Mouse (Mus musculus) forebrain, embryonic 10.5 days (tissue): Measurements from ENCODE around the gene Fat3. TPM values are rescaled to one million over a fixed set of nuclear protein-coding genes. Genes with fewer than 3 reads are reported as not detected.

Source experiments
- DNase-seq: peaks from one replicate; pipeline ENCODE4 v3.0.0-alpha.2; 2017; ENCODE audit warnings: low spot score; ENCODE audit errors: extremely low spot score
- H3K27ac ChIP-seq: fragments of 300-500 bp; sonication (generic); 2 replicates; pipeline ENCODE4 v1.5.1; 2016; ENCODE audit warnings: mild to moderate bottlenecking
- H3K27me3 ChIP-seq: fragments of 300-500 bp; sonication (generic); 2 replicates; pipeline ENCODE4 v1.6.1; 2016; ENCODE audit warnings: mild to moderate bottlenecking; ENCODE audit not compliant: poor library complexity, severe bottlenecking
- H3K36me3 ChIP-seq: fragments of 300-500 bp; sonication (generic); replicated peaks from 2 replicates; pipeline ENCODE4 v1.6.1; 2016; ENCODE audit warnings: mild to moderate bottlenecking, moderate library complexity
- H3K4me1 ChIP-seq: fragments of 300-500 bp; sonication (generic); 2 replicates; pipeline ENCODE4 v1.6.1; 2016
- H3K4me3 ChIP-seq: fragments of 300-500 bp; sonication (generic); 2 replicates; pipeline ENCODE4 v1.5.1; 2016; ENCODE audit warnings: mild to moderate bottlenecking, moderate library complexity
- H3K9me3 ChIP-seq: fragments of 300-500 bp; sonication (generic); 2 replicates; pipeline ENCODE4 v1.6.1; 2016; ENCODE audit warnings: mild to moderate bottlenecking, moderate library complexity
- WGBS: fragments of 180-500 bp; shearing (Covaris S2); methylation state at CpG from one replicate; pipeline ENCODE4 v1.1.7; 2016; 5-methylcytosine and 5-hydroxymethylcytosine counted together
- polyA plus RNA-seq: library from polyadenylated mRNA; unstranded; fragments of >200 nt; fragmentation: Nextera tagmentation; extraction: Ambion mirVana; gene quantifications from 2 replicates; pipeline ENCODE4 v1.2.1, GENCODE M21; 2016

The Fat3 gene
- polyA plus RNA-seq, 1 experiment from 2014 or later: 5.2 TPM

DNA sequence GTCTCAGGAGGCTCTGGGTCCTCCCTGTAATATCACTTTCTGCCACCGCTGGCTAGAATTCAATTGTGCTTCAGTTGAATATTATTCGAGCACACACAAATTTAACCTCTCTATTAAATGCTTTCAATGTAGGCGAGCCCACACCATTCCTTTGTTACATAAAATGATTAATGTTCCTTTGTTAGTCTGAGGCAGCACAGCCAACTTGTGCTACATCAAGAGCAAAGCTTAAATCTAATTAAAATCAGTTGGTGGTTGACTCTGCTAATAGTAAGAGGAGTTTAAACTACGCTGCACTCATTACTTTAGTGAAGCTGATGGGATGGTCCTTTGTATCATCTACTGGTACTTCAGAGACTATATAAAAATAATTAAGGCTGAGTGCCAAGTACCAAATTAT lies 506.9 kb downstream of the Fat3 start:
- Histone ChIP-seq H3K4me1 (peaks cover 3% of the 10 kb centered on the region; the same call in 1 of the 2 replicates), H3K27ac (no peak overlapping the region), H3K4me3 (no peak overlapping the region), H3K9me3 (no peaks in the 10 kb centered on the region), H3K27me3 (no peaks in the 10 kb centered on the region), H3K36me3 (peaks cover 39% of the 10 kb centered on the region)
- no peak for DNase-seq
- WGBS: 77% methylated on average over 4 of the region's 4 CpGs

DNA sequence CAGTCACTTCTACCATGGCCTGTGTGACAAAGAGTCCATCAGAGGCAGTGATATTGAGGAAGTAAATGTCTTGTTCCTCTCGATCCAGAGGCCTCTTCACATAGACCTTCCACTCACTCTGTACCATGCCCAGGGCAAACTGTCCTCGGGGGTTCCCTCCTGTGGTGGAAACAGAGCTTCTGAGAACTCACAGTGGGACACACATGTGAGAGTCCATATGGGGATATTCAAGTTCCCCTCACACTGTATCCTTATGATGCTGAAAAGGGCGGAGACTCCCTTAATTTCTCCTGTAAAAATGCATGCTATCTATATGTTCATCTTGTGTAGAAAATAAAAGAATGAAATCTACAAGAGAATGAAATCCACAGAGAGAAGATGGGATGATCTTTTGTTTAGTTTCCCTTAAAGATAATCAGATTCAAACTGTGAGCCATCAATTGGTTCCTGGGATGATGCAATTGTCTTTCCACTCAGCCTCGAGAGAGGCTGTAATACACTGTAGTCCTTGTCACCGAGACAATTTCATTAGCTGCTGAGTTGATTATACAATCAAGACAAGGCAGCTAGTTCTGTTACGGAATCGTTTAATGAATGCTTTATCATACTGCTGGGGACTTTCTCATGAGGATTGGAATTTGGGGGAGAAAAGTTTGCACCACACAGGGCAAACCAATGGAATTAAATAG lies 508.8 kb downstream of the Fat3 start:
- Histone ChIP-seq H3K36me3 (peaks cover 23% of the 10 kb centered on the region), H3K4me1 (peaks cover 3% of the 10 kb centered on the region; the same call in 1 of the 2 replicates), H3K4me3 (no peak overlapping the region), H3K9me3 (no peaks in the 10 kb centered on the region), H3K27me3 (no peaks in the 10 kb centered on the region), H3K27ac (no peak overlapping the region)
- DNase-seq: no peak
- WGBS: 71% methylated on average over 7 of the region's 7 CpGs

GRCm38 (mm10) chr9:15978317-15978716 lies 522.8 kb downstream of the Fat3 start:
- 88% methylated on average over 14 of the region's 14 CpGs for WGBS

DNA sequence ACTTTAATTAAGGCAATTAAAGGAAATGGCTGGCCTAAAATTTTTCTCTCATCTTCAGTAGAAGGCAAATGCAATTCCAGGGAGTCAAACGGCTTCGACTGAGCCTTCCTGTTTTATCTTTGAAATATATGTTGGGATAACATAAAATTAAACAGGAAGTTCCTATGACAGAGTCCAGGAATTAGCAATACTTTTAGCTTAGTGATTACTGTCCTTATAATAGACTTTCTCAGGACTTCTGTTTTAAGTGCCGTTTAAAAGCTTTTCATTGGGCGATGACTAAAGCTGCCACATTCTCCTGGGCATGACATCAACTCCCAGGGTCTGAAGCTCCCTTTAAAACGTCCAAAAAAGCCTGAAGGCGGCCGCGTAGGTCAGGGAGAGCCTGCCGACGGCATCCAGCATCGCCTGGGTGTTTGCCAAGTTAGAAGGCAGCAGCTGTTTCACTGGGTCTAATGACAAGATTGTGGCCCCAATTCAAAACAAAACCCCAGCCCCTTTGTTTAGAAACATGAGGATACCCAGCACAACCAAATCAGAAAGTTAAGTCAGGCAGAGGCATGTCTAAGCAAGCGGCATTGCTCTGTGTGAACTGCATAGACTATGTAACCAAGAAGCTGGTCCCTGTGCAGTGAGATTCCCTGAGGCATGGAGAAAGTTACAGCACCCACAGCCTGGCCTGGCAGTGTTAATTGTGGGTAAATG lies 524.0 kb downstream of the Fat3 start:
- DNase-seq: no peak
- no peak overlapping the region for H3K4me3 ChIP-seq
- WGBS: 76% methylated on average over 12 of the region's 12 CpGs
- 0 out of 2 replicates have a peak, but pooled peaks cover 4% of the 10 kb centered on the region for H3K4me1 ChIP-seq
- H3K36me3 ChIP-seq: no peaks in the 10 kb centered on the region
- no peaks in the 10 kb centered on the region for H3K27me3 ChIP-seq
- no peak overlapping the region for H3K27ac ChIP-seq
- no peaks in the 10 kb centered on the region for H3K9me3 ChIP-seq

More at GRCm38 (mm10) chr9:15978317-15978716, 522.8 kb downstream of the Fat3 start:
- no peaks in the 10 kb centered on the region for H3K27me3 ChIP-seq
- no peak overlapping the region for H3K4me3 ChIP-seq
- no peak overlapping the region for H3K27ac ChIP-seq
- H3K36me3 ChIP-seq: no peaks in the 10 kb centered on the region
- H3K4me1 ChIP-seq: 0 out of 2 replicates have a peak, but pooled peaks cover 4% of the 10 kb centered on the region
- no peaks in the 10 kb centered on the region for H3K9me3 ChIP-seq
- DNase-seq: no peak

DNA sequence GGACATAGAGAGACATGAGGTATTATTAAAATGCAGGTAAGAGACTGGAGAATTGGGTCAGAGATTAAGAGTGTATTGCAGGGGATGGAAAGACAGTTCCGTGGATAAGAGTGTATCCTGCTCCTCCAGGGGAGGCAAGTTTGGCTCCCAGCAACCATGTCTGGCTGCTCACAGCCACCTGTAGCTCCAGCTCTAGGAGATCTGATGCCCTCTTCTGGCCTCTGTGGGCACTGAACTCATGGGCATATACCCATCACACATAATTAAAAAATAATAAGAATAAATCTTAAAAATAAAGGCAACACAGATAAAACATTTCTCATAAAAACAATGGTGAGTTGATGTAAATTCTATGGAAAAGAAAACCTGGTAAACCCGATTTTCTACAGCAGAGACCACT lies 525.1 kb downstream of the Fat3 start:
- no peaks in the 10 kb centered on the region for H3K9me3 ChIP-seq
- H3K4me1 ChIP-seq: 0 out of 2 replicates have a peak, but pooled peaks cover 4% of the 10 kb centered on the region
- WGBS: 87% methylated on average over 2 of the region's 2 CpGs
- DNase-seq: no peak
- no peaks in the 10 kb centered on the region for H3K36me3 ChIP-seq
- no peak overlapping the region for H3K4me3 ChIP-seq
- H3K27ac ChIP-seq: no peak overlapping the region
- no peaks in the 10 kb centered on the region for H3K27me3 ChIP-seq

DNA sequence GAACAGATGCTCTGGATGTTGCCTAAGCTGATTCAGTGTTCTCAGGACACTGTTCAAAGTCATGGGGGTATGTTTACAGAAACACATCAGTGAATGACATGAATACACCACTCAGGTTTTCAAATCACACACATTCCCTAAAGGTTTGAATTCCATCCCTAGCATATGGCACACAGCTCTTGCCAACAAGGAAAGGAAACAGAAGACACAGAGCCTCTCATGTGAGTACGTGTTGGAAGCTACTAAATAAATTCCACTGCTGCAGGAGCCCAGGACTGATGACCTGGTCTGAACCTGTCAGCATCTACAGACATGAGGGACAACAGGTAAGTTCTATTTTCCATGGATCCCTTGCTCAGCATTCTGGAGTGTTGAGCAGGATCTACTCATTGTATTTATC lies 528.9 kb downstream of the Fat3 start:
- WGBS: 80% methylated on average over 1 of the region's 1 CpGs
- H3K36me3 ChIP-seq: peaks cover 14% of the 10 kb centered on the region; the same call in 1 of the 2 replicates

DNA sequence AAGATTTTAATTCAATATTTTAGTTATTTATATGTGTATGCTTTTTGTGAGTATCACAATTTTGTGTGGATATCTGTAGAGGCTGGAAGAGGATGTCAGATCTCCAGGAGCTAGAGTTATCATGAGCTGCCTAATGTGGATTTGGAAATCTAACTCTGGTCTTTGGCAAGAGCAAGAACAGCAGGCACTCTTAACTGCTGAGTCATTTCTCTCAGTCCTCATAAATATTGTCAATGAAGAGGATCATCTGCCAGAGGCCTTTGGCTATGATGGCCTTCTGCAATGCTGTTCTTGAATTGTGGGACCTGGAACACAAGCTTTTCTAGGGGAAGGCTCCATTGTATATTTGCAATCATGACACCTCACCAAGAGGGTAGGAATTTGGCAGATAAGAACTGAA lies 529.7 kb downstream of the Fat3 start:
- no peak for DNase-seq
- H3K36me3 ChIP-seq: peaks cover 17% of the 10 kb centered on the region; the same call in 1 of the 2 replicates
- no peaks in the 10 kb centered on the region for H3K4me1 ChIP-seq
- no peak overlapping the region for H3K27ac ChIP-seq
- no peaks in the 10 kb centered on the region for H3K9me3 ChIP-seq
- no peaks in the 10 kb centered on the region for H3K27me3 ChIP-seq
- no peak overlapping the region for H3K4me3 ChIP-seq

More for the DNA sequence above, 528.9 kb downstream of the Fat3 start:
- no peak overlapping the region for H3K27ac ChIP-seq
- no peaks in the 10 kb centered on the region for H3K9me3 ChIP-seq
- DNase-seq: no peak
- H3K27me3 ChIP-seq: no peaks in the 10 kb centered on the region
- H3K4me3 ChIP-seq: no peak overlapping the region
- 0 out of 2 replicates have a peak, but pooled peaks cover 1% of the 10 kb centered on the region for H3K4me1 ChIP-seq

DNA sequence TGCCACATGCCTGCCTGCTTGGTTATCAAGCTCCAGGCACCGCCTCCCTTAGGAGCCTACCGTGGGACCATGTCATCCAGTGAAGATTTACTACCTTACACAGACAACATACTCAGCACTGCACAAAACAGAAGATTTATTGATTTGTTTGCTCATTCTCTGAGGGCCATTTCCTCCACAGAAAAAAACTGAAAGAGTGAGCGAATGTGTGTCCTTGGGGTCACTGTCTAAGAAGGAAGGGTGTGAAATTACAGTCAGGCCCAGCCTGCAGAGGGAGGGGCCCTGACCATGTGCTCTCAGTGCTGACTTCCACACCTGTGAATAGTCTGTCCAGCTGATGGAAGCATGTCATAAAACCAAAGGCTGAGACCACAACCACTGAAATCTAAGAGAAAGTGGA lies 536.9 kb downstream of the Fat3 start:
- Histone ChIP-seq H3K27me3 (no peaks in the 10 kb centered on the region), H3K4me1 (no peaks in the 10 kb centered on the region), H3K36me3 (peaks cover 36% of the 10 kb centered on the region), H3K27ac (no peak overlapping the region), H3K4me3 (no peak overlapping the region), H3K9me3 (no peaks in the 10 kb centered on the region)
- 84% methylated on average over 3 of the region's 3 CpGs for WGBS
- no peak for DNase-seq

- DNase-seq: no peak
- Histone ChIP-seq H3K4me3 (no peak overlapping the region), H3K36me3 (peaks cover 41% of the 10 kb centered on the region), H3K9me3 (no peaks in the 10 kb centered on the region), H3K27me3 (no peaks in the 10 kb centered on the region), H3K27ac (no peak overlapping the region), H3K4me1 (no peaks in the 10 kb centered on the region)
- WGBS: 92% methylated on average over 2 of the region's 2 CpGs
Measured at GRCm38 (mm10) chr9:15962886-15963285, 538.2 kb downstream of the Fat3 start.

DNA sequence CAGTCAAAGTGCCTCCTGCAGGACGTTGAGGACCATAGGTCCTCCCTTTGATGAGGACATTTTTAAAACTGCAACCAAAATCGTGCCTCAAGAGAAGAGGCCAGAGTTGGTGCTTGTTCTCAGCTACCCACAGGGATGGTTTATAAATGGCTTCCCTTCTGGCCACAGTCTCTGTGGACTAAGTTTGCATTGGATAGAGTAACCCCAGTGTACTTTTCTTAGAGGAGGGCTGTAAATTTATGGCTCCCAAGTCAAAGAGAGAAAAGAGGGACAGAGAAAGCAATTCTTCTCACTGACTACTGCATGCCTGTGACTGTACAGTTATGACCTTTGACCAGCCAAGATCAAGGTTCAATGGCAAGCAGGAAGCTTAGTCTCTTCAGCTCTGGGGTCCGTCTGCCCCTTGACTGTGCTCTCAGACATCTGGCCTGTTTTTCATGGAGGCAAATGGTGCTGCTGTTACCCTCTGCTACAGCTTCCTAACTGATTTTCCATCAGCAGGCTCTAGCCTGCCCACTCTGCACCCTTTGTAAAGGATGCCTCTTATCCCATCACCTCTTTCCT lies 542.8 kb downstream of the Fat3 start:
- H3K27ac ChIP-seq: no peak overlapping the region
- peaks cover 3% of the 10 kb centered on the region; the same call in 1 of the 2 replicates for H3K4me1 ChIP-seq
- peaks cover 27% of the 10 kb centered on the region for H3K36me3 ChIP-seq
- no peaks in the 10 kb centered on the region for H3K27me3 ChIP-seq
- no peaks in the 10 kb centered on the region for H3K9me3 ChIP-seq
- WGBS: 68% methylated on average over 3 of the region's 3 CpGs
- DNase-seq: no peak
- H3K4me3 ChIP-seq: no peak overlapping the region

GRCm38 (mm10) chr9:15957816-15958215 lies 543.3 kb downstream of the Fat3 start:
- Histone ChIP-seq H3K36me3 (peaks cover 27% of the 10 kb centered on the region), H3K27me3 (no peaks in the 10 kb centered on the region), H3K4me1 (peaks cover 3% of the 10 kb centered on the region; the same call in 1 of the 2 replicates), H3K9me3 (no peaks in the 10 kb centered on the region), H3K27ac (no peak overlapping the region), H3K4me3 (no peak overlapping the region)
- DNase-seq: no peak
- WGBS: 81% methylated on average over 3 of the region's 3 CpGs

DNA sequence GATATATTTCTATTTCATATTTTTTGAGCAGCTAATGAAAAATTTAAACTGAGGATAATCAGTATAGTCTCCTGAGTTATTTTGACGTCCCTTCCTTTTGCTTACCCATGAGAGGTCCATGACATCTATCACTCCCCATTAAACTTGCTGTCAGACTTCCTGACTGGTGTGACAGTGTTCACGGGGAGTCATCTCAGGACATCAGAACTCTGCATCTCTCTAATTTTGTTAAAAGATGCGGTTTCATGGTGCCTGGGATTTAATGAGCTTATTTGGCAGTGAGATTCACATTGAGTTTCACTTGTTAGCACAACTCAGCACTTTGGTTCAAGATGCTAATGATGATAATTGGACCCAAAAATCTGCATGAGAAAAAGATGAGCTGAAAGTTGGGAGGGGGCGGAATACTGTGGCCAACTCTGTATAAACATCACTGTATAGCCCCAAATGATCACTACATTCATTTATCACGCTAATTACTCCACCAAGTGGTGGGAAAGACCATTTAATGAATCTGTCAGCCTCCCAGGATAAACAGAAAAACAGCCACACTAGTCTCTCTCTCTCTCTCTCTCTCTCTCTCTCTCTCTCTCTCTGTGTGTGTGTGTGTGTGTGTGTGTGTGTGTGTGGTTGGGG lies 545.8 kb downstream of the Fat3 start:
- H3K4me3 ChIP-seq: no peak overlapping the region
- no peaks in the 10 kb centered on the region for H3K27me3 ChIP-seq
- peaks cover 18% of the 10 kb centered on the region for H3K36me3 ChIP-seq
- WGBS: 74% methylated on average over 5 of the region's 5 CpGs
- H3K9me3 ChIP-seq: no peaks in the 10 kb centered on the region
- peaks cover 3% of the 10 kb centered on the region; the same call in 1 of the 2 replicates for H3K4me1 ChIP-seq
- no peak overlapping the region for H3K27ac ChIP-seq
- DNase-seq: no peak
